Mouse (Mus musculus) liver, embryonic 14 days (tissue): ENCODE results near the gene Sco1. TPM values are rescaled to one million over a fixed set of nuclear protein-coding genes. Genes with fewer than 3 reads are reported as not detected.

Experiments used
- polyA plus RNA-seq: library from polyadenylated mRNA; depleted of rRNA; stranded (reverse); fragments of >200 nt; gene quantifications from 2 replicates; pipeline ENCODE4 v1.2.3, GENCODE M21; 2012; rRNA removed

Gene Sco1
- 2.9 and 3.3 TPM in 2 replicates for polyA plus RNA-seq

GRCm38 (mm10) chr11:67052321-67052952 is at the start of gene Sco1, which contains the start of gene Adprm:
Gene Sco1 (plus strand): TSS chr11:67052670.
Gene Adprm (minus strand): TSS chr11:67052594.

GRCm38 (mm10) chr11:67024867-67025477 is 27.5 kb upstream of the Sco1 start, which contains the start of gene Tmem220:
Gene Tmem220 (plus strand): TSS chr11:67025154.

GRCm38 (mm10) chr11:67078000-67078399 is 25.5 kb downstream of the Sco1 start, which contains the start of gene Myh3:
Gene Myh3 (plus strand): TSS chr11:67078300.

Other genes with a start within 250 kb of the Sco1 start
- gene Pirt, start 140.7 kb upstream of the Sco1 start, polyA plus RNA-seq: 0.01 TPM in 1 of 2 replicates, not detected in the other
- not detected in 2 replicates for gene Tmem238l, start 96.0 kb upstream of the Sco1 start, polyA plus RNA-seq
- 1.3 and 1.4 TPM in 2 replicates for gene Tmem220, start 27.5 kb upstream of the Sco1 start, polyA plus RNA-seq
- gene Adprm, start 76 bp upstream of the Sco1 start, polyA plus RNA-seq: 8.4 and 8.6 TPM in 2 replicates
- 0.09 and 4.7 TPM in 2 replicates for gene Myh3, start 25.6 kb downstream of the Sco1 start, polyA plus RNA-seq
- gene Myh2, start 118.4 kb downstream of the Sco1 start, polyA plus RNA-seq: under 0.01 TPM in 1 of 2 replicates, not detected in the other
- gene Myh1, start 147.4 kb downstream of the Sco1 start, polyA plus RNA-seq: 0.02 TPM in 1 of 2 replicates, not detected in the other
- 0.01 TPM in 1 of 2 replicates, not detected in the other for gene Myh4, start 185.4 kb downstream of the Sco1 start, polyA plus RNA-seq
- gene Myh8, start 224.5 kb downstream of the Sco1 start, polyA plus RNA-seq: 0.02 and 2.3 TPM in 2 replicates